Mouse (Mus musculus) cerebellum, adult 2 months (tissue): ENCODE data around the gene Comp. TPM values are rescaled to one million over a fixed set of nuclear protein-coding genes. Genes with fewer than 3 reads are reported as not detected.
A peak's percentile ranks its signal among the peaks of the same experiment; 100 is the strongest.

ENCODE experiments used
- DNase-seq, 2 experiments: peaks; one replicate each; pipeline ENCODE4 v3.0.0; 2021
- H3K27ac ChIP-seq: fragments of 200-500 bp; 2 replicates; pipeline ENCODE4 v1.5.1; 2012; ENCODE audit warnings: low read length, control low read depth, inconsistent platforms; ENCODE audit not compliant: insufficient read depth
- H3K27me3 ChIP-seq: fragments of 200-500 bp; 2 replicates; pipeline ENCODE4 v1.6.1; 2012; ENCODE audit warnings: inconsistent platforms, mild to moderate bottlenecking, low read length, moderate library complexity; ENCODE audit not compliant: control insufficient read depth, insufficient read depth
- H3K4me1 ChIP-seq: fragments of 200-500 bp; 2 replicates; pipeline ENCODE4 v1.6.1; 2011; ENCODE audit warnings: low read length; ENCODE audit not compliant: control insufficient read depth, insufficient read depth
- H3K4me3 ChIP-seq: fragments of 200-500 bp; replicated peaks from 2 replicates; pipeline ENCODE3; 2011; ENCODE audit warnings: mild to moderate bottlenecking, low read depth, low read length, control low read depth; ENCODE audit not compliant: insufficient read depth
- CTCF ChIP-seq: fragments of 200-500 bp; IDR thresholded peaks from 2 replicates; pipeline ENCODE4 v1.5.1; 2011; ENCODE audit warnings: low read depth, mild to moderate bottlenecking, control low read depth, low read length, moderate library complexity, borderline replicate concordance; ENCODE audit not compliant: insufficient read depth
- POLR2A ChIP-seq: fragments of 200-500 bp; IDR thresholded peaks from 2 replicates; pipeline ENCODE4 v1.6.1; 2011; ENCODE audit warnings: low read length, control low read depth, borderline replicate concordance; ENCODE audit not compliant: insufficient read depth
- WGBS: fragments of 180-500 bp; shearing (Covaris S2); methylation state at CpG from one replicate; pipeline ENCODE4 v1.1.7; 2018; 5-methylcytosine and 5-hydroxymethylcytosine counted together
- polyA plus RNA-seq: library from polyadenylated mRNA; depleted of rRNA; stranded (reverse); fragments of >200 nt; gene quantifications from 2 replicates; pipeline ENCODE4 v1.2.3, GENCODE M21; 2012

The Comp gene
- polyA plus RNA-seq, 1 experiment = 2.2 TPM

DNA sequence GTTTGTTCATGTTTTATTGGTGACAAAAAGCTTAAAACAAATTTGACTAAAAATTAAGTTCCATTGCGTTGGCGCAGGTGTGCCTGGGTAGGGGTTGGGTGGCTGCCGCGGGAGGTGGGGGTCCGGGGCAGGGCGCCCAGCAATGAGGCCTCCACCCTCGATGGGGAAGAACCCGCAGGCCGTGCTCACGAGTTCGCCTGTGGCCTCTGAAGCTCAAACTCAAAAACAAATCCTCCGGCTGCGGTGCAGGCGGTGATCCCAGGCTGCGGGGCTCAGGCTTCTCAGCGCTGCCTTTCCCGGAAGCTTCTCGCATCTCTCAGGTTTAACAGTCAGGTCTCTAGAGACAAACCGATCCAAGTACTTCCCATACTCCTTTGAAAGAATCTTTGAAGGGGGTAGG, 41.8 kb upstream of the Comp start:
- no peak overlapping the region for H3K4me3 ChIP-seq
- H3K27ac ChIP-seq = no peak overlapping the region
- no peaks in the 10 kb centered on the region for H3K27me3 ChIP-seq
- peaks cover 10% of the 10 kb centered on the region; the same call in 1 of the 2 replicates for H3K4me1 ChIP-seq
- peak in 1 of 2 experiments; percentile 52 for DNase-seq
- no peak for TF ChIP-seq CTCF
- no peak for TF ChIP-seq POLR2A
- 71% methylated on average over 19 of the region's 19 CpGs for WGBS

DNA sequence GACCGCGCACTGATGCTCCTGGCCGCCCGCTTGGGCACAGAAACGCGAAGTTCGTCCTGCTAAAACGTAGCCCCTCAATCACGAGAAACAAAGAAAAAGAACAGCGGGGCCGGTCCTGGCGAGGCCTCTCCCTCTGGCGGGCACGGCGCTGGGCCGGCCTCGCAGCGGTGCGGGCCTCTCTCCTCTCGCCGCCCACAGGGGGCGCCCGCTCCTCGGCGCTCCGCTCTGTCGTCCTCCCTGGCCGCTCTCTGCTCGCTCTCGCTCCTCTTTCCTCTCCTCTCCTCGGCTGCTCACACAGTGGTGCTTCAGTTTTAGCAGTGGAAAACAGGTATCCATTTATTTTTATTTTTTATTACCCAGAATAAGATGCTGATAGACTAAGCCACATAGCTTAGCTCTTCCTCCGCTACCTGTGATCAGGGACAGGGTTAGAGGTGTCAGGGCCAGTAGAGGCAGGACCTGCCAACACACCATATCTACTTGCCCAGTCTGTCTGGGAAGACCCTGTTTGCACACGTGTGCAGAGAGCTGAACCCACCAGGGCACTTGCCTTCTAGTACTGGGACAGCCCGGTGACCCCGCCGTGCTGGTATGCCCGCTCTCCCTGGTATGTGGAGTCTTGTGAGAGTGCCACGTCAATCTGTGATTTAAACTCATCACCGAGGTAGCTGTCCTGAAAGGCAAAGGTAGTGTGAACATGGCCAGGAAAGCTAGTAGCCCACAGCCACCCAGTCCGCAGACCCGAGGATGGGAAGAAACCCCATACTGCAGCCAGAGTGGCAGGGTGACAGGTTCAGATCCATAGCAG, 41.1 kb upstream of the Comp start:
- peak overlapping the region; percentile 13 for H3K4me3 ChIP-seq
- H3K27ac ChIP-seq = no peak overlapping the region
- H3K4me1 ChIP-seq = peaks cover 10% of the 10 kb centered on the region; the same call in 1 of the 2 replicates
- TF ChIP-seq CTCF (peak; percentile 74), POLR2A (no peak)
- WGBS = 26% methylated on average over 41 of the region's 41 CpGs
- DNase-seq = peak; percentile 84 to 88
- no peaks in the 10 kb centered on the region for H3K27me3 ChIP-seq

DNA sequence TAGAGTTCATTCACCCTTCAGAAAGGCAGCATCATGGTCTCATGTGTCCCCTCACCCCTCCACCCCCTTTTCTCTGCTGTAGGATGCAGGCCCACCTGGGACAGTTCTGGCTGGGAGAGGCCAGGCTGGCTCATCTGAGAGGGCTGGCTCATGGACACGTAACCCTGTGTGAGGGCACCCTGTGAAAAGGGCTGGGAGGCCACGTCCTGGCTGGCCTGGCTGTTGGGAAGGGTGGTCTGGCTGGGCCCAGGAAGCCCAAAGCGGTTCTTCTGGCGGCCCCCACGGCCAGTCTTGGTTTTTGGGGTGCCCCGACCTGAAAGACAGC, 40.5 kb upstream of the Comp start:
- H3K27ac ChIP-seq = no peak overlapping the region
- peaks cover 10% of the 10 kb centered on the region; the same call in 1 of the 2 replicates for H3K4me1 ChIP-seq
- 91% methylated on average over 6 of the region's 6 CpGs for WGBS
- no peaks in the 10 kb centered on the region for H3K27me3 ChIP-seq
- DNase-seq = no peak
- no peak overlapping the region for H3K4me3 ChIP-seq
- TF ChIP-seq CTCF (no peak), POLR2A (no peak)

DNA sequence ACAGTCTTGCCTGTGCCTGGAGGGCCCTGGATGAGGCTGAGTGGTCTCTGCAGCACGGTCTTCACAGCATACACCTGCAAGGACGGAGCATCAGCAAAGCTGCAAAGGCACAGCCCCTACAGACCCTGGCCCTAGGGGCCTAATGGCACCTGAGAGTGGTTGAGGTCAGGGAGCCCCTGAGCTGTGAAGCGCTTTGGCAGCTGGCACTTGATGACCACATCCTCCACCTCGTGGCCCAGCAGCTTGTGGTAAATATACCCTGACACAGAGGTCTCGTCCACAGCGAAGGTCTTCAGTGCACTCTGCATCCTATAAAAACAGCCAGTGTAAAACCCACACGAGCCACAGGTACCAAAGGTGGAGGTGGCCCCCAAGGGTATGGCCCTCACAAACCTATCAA, 34.4 kb upstream of the Comp start:
- Histone ChIP-seq H3K4me3 (no peak overlapping the region), H3K27ac (no peak overlapping the region), H3K27me3 (no peaks in the 10 kb centered on the region), H3K4me1 (peaks cover 40% of the 10 kb centered on the region)
- WGBS = 89% methylated on average over 7 of the region's 7 CpGs
- TF ChIP-seq CTCF = no peak
- no peak for TF ChIP-seq POLR2A
- DNase-seq = no peak

DNA sequence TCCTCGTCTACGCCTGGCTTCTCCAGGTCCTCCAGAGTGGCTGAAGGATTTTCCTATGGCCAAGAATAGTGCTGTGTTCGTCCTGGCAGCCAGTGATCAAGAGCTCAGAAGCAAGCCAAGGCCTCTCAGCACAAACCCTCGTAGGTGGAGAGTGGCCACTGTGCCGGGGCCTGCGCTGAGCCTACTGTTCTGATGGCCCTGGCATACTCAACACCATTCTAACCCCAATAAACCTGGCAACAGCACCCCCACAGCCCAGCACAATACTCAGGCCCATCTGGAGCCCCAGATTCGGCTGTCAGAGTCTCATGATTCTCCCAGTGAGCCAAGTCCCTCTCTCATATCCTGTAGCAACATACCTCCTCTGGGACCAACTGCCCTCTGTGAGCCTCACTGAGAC, 32.7 kb upstream of the Comp start:
- H3K27ac ChIP-seq = peak overlapping the region; percentile 76
- H3K4me1 ChIP-seq = peaks cover 47% of the 10 kb centered on the region
- no peaks in the 10 kb centered on the region for H3K27me3 ChIP-seq
- H3K4me3 ChIP-seq = no peak overlapping the region
- TF ChIP-seq CTCF (no peak), POLR2A (no peak)
- WGBS = 14% methylated on average over 7 of the region's 7 CpGs
- DNase-seq = peak; percentile 63 to 73

DNA sequence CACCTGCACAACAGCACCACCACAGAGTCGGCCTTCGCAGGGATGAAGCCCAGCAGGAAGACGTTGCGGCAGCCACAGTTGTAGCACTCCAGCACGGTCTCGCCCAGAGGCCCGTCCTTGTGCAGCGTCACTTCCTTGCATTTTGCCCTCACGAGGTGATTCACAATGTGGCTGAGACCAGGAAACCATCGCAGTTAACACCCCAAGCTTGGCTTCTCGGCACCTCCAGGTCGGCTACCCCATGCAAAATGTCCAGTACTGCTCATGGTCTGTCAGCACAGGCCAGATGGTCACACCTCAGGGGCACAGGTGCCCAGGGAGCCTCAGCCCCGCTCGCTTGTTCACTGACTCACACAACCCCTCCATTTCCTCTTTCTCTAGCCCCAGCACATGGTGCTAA, 31.4 kb upstream of the Comp start:
- peak overlapping the region; percentile 76 for H3K27ac ChIP-seq
- WGBS = 15% methylated on average over 14 of the region's 14 CpGs
- peaks cover 58% of the 10 kb centered on the region for H3K4me1 ChIP-seq
- no peak overlapping the region for H3K4me3 ChIP-seq
- peak; percentile 75 to 88 for DNase-seq
- TF ChIP-seq CTCF (no peak), POLR2A (no peak)
- H3K27me3 ChIP-seq = no peaks in the 10 kb centered on the region

DNA sequence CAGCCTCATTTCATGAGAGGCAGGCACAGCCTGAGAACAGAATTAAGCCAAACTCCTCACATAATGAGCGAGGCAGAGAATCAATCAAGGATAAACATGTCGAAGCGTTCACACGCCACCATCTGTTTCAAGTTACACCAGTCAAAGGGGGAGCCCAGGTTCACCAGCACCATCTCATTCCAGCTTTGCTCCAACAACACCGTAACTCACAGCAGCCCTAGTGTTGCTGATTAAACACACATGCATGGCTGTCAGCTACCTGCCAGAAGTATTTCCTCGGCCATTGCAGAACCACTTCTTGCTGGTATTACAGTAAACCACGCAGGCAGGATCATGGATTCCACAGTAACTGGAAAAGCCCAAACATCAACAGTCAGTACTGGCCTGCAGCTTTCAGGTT, 30.3 kb upstream of the Comp start:
- TF ChIP-seq POLR2A (no peak), CTCF (no peak)
- no peaks in the 10 kb centered on the region for H3K27me3 ChIP-seq
- H3K4me3 ChIP-seq = no peak overlapping the region
- peak in 1 of 2 experiments; percentile 23 for DNase-seq
- WGBS = 31% methylated on average over 7 of the region's 7 CpGs
- peaks cover 68% of the 10 kb centered on the region for H3K4me1 ChIP-seq
- H3K27ac ChIP-seq = peak overlapping the region; percentile 76

DNA sequence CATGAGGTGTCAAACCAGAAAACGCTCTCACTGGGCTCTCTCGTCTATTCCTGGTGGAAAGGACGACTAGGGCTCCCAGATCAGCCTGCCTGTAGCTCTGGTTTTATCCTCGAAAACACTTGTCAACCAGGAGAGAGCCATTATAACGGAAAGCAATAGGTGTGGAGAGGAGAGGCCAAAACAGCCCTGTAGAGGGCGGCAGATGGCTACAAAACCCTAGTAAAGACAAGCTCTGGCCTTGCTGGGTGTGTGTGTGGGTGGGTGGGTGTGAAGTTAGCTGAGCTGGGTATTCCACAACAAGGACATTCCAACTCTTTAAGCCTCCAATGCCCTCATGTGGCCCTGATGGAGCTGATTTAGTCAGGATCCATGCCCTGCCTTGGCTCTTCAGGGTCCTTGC, 29.7 kb upstream of the Comp start:
- peak; percentile 62 to 70 for DNase-seq
- WGBS = 44% methylated on average over 6 of the region's 6 CpGs
- Histone ChIP-seq H3K27me3 (no peaks in the 10 kb centered on the region), H3K4me3 (no peak overlapping the region), H3K4me1 (peaks cover 74% of the 10 kb centered on the region), H3K27ac (no peak overlapping the region)
- peak; percentile 79 for TF ChIP-seq CTCF
- no peak for TF ChIP-seq POLR2A
